Mouse (Mus musculus) ES-Bruce4 (cell line): ENCODE data around the gene Plppr3. TPM values are rescaled to one million over a fixed set of nuclear protein-coding genes. Genes with fewer than 3 reads are reported as not detected.
A peak's percentile ranks its signal among the peaks of the same experiment; 100 is the strongest.

Source experiments
- H3K27ac ChIP-seq: 2 replicates; pipeline ENCODE4 v1.5.1; 2012; ENCODE audit warnings: low read length, inconsistent platforms; ENCODE audit not compliant: insufficient read depth
- H3K27me3 ChIP-seq: 2 replicates; pipeline ENCODE4 v1.6.1; 2012; ENCODE audit warnings: mild to moderate bottlenecking, low read length, inconsistent platforms; ENCODE audit not compliant: control insufficient read depth, poor library complexity, insufficient read depth, severe bottlenecking
- H3K36me3 ChIP-seq: 2 replicates; pipeline ENCODE4 v1.6.1; 2012; ENCODE audit warnings: inconsistent platforms, mild to moderate bottlenecking, low read length, moderate library complexity; ENCODE audit not compliant: control insufficient read depth, poor library complexity, insufficient read depth, severe bottlenecking
- H3K4me1 ChIP-seq: one replicate; pipeline ENCODE4 v1.8.1; 2011; ENCODE audit warnings: low read length; ENCODE audit not compliant: control insufficient read depth, insufficient read depth
- H3K4me3 ChIP-seq: 2 replicates; pipeline ENCODE4 v1.5.1; 2011; ENCODE audit warnings: low read depth, mild to moderate bottlenecking, low read length
- H3K9ac ChIP-seq: 2 replicates; pipeline ENCODE4 v1.6.1; 2012; ENCODE audit warnings: low read depth, mild to moderate bottlenecking, inconsistent platforms; ENCODE audit not compliant: poor library complexity, severe bottlenecking
- H3K9me3 ChIP-seq: replicated peaks from 2 replicates; pipeline ENCODE4 v1.6.1; 2012; ENCODE audit warnings: mild to moderate bottlenecking, low read length, inconsistent platforms; ENCODE audit not compliant: control insufficient read depth, poor library complexity, insufficient read depth, severe bottlenecking
- CTCF ChIP-seq: IDR thresholded peaks from one replicate; pipeline ENCODE4 v1.8.1; 2011; ENCODE audit warnings: low read depth, low read length
- EP300 ChIP-seq: IDR thresholded peaks from 2 replicates; pipeline ENCODE4 v1.6.1; 2011; ENCODE audit warnings: low read depth, low read length; ENCODE audit not compliant: insufficient read depth
- POLR2A ChIP-seq: IDR thresholded peaks from one replicate; pipeline ENCODE4 v1.8.1; 2011; ENCODE audit warnings: low read length; ENCODE audit not compliant: insufficient read depth
- polyA plus RNA-seq: library from polyadenylated mRNA; stranded (reverse); fragments of >200 nt; gene quantifications from 2 replicates; pipeline ENCODE4 v1.2.4, GENCODE M21; 2011; ENCODE audit warnings: low read depth; ENCODE audit not compliant: missing spikeins, insufficient read depth, insufficient read length

Plppr3 gene
- polyA plus RNA-seq, 1 experiment = 6.4 TPM

DNA sequence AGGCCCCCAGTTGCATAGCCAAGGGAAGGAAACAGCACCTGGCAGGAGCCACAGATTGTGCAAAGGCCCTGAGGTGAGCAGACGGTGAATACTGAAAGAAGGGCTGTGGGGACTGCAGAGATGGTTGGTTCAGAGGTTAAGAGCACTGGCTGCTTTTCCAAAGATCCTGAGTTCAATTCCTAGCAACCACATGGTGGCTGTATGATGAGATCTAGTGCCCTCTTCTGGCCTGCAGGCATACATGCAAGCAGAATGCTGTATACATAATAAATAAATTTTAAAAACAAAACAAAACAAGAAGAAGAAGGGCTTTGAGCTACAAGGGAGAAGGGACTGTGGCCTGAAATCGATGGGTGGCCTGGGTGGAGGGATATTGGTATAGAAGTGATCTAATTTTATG, 57.3 kb downstream of the Plppr3 start:
- no peak overlapping the region for H3K27ac ChIP-seq
- H3K36me3 ChIP-seq = no peaks in the 10 kb centered on the region
- no peaks in the 10 kb centered on the region for H3K27me3 ChIP-seq
- no peak overlapping the region for H3K9ac ChIP-seq
- no peaks in the 10 kb centered on the region for H3K9me3 ChIP-seq
- H3K4me1 ChIP-seq = peaks cover 14% of the 10 kb centered on the region
- TF ChIP-seq CTCF (peak; percentile 9), EP300 (no peak)
- no peak overlapping the region for H3K4me3 ChIP-seq

DNA sequence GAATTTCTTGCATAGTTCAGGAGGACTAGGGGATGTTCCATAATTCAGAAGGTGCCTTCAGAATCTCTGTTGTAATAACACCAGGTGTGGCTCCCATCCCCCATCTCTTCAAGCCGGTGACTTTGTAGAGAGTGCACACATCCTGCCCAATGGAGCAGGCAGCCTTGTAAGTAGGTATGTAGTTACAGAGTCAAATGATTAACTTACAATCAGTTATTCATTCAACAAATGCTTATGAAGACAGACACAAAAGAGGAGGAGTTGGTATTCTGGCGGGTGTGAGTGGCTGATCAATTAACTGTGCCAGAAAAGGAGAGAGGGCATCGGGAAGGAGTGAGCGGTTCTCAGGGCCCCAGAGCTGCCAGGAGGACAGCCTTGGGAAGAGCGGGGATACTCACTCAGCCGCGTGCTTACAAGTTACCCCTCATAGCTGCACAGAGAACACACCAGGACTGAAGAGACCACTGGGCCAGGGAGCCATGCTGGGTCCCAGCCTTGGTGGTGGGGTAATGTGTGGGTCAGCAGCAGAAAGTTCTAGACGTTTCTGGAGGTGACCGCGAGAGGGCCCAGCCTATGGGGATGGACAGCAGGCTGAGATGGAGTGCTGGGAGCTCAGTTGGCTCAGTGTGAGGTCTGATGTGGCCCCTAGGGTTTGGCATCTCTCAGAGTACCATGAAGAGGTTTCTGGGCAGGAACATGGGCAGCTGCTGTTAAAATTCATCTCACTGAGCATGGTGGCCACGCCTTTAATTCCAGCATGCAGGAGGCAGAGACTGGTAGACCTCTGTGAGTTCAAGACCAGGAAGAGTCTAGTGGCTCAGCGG, 58.6 kb downstream of the Plppr3 start:
- Histone ChIP-seq H3K27ac (no peak overlapping the region), H3K36me3 (no peaks in the 10 kb centered on the region)

DNA sequence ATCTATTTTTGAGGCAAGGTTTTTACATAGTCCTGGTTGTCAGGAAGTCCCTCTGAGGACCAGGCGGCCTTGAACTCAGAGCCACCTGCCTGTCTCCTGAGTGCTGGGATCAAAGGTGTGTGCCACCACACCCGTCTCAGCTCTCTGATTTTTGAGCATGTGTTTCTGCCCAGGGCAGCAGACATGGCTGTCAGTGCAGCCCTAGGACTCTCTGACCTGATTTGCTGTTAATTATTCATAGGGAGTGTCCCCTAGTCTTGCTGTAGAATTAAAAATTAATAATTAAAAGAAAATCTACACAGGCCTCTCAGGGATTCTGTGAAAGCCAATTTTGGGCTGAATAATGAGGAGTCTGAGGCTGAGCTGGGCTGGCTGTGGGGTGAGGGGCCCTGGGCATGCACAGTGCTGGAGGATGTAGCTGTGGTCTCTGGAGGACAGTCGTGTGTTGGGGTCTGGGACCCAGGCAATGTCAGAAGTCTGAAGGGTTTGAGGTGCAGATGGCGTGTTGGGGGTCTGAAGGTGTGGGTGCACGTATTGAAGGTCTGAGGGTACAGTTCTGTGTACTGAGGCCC, 60.1 kb downstream of the Plppr3 start:
- Histone ChIP-seq H3K9ac (no peak overlapping the region), H3K4me1 (peaks cover 5% of the 10 kb centered on the region), H3K9me3 (no peaks in the 10 kb centered on the region), H3K27me3 (no peaks in the 10 kb centered on the region), H3K27ac (no peak overlapping the region), H3K4me3 (no peak overlapping the region), H3K36me3 (no peaks in the 10 kb centered on the region)
- TF ChIP-seq EP300 = no peak
- no peak for TF ChIP-seq POLR2A
- no peak for TF ChIP-seq CTCF

More for the DNA sequence above, 58.6 kb downstream of the Plppr3 start:
- no peak for TF ChIP-seq EP300
- no peak for TF ChIP-seq CTCF
- TF ChIP-seq POLR2A = no peak
- Histone ChIP-seq H3K9me3 (no peaks in the 10 kb centered on the region), H3K9ac (no peak overlapping the region), H3K4me3 (no peak overlapping the region), H3K4me1 (peaks cover 14% of the 10 kb centered on the region), H3K27me3 (no peaks in the 10 kb centered on the region)

DNA sequence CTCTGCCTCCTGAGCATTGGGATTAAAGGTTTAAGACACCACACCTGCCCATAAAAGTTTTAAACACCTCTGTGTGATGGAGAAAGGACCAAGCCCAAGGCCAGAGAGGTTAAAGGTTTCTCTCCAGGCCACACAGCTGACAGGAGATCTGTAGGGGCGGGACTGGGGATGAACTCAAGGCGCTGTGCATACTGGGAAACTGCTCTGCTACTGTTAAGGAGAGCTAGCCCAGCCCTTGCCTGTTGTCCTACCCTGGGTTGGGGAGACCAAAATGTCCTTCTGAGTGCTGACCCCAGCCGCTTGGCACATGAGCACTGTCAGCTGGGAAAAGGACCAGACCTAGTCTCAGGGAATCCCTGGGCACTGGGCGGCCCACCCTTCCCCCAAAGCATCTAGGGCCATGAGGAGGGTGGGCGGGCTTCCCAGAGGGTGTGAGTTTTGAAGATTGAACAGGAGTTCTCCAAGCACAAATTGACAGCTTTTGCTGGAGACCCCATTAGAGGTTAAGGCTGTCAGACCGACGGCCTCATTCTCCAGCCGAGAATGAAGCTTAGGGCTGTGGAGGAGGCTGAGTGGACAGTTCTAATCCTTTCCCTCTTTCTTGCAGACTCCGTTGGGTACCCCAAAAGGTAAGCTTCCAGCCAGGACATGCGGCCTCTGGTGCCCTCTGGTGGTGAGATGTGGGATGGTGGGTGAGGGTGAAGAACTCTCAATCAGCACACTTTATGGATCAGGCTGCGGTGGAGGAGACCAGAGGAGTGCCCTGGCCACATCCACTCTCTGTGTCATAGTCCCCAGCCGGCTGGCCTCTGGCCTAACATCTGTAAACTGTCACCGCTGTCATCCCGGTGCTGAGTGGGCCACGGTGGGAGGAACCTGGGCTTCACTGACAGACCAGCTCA, 62.4 kb downstream of the Plppr3 start:
- Histone ChIP-seq H3K36me3 (no peaks in the 10 kb centered on the region), H3K27ac (no peak overlapping the region), H3K9ac (no peak overlapping the region)

More for the DNA sequence above, 62.4 kb downstream of the Plppr3 start:
- Histone ChIP-seq H3K9me3 (no peaks in the 10 kb centered on the region), H3K4me3 (no peak overlapping the region), H3K4me1 (no peaks in the 10 kb centered on the region), H3K27me3 (no peaks in the 10 kb centered on the region)
- TF ChIP-seq CTCF (peak; percentile 97), EP300 (peak; percentile 44; the same call in 1 of the 2 replicates), POLR2A (no peak)

Other genes starting within 250 kb of the Plppr3 start
- gene Shc2, start 236.7 kb downstream of the Plppr3 start, polyA plus RNA-seq = 4.6 and 4.7 TPM in 2 replicates
- not detected in 2 replicates for gene Odf3l2, start 228.9 kb downstream of the Plppr3 start, polyA plus RNA-seq
- 1.9 and 2.6 TPM in 2 replicates for gene Madcam1, start 210.1 kb downstream of the Plppr3 start, polyA plus RNA-seq
- gene Tpgs1, start 205.3 kb downstream of the Plppr3 start, polyA plus RNA-seq = 11.3 and 14.5 TPM in 2 replicates
- 299 and 319 TPM in 2 replicates for gene Cdc34, start 192.4 kb downstream of the Plppr3 start, polyA plus RNA-seq
- 2.8 and 3.6 TPM in 2 replicates for gene Gzmm, start 185.6 kb downstream of the Plppr3 start, polyA plus RNA-seq
- 445 and 449 TPM in 2 replicates for gene Bsg, start 170.1 kb downstream of the Plppr3 start, polyA plus RNA-seq
- gene Hcn2, start 158.0 kb downstream of the Plppr3 start, polyA plus RNA-seq = 7.3 and 8.4 TPM in 2 replicates
- gene Polrmt, start 128.1 kb downstream of the Plppr3 start, polyA plus RNA-seq = 21.9 and 23.0 TPM in 2 replicates
- gene Fgf22, start 119.6 kb downstream of the Plppr3 start, polyA plus RNA-seq = 1.0 and 1.2 TPM in 2 replicates
- 49.6 and 61.5 TPM in 2 replicates for gene Rnf126, start 107.7 kb downstream of the Plppr3 start, polyA plus RNA-seq
- gene Fstl3, start 97.4 kb downstream of the Plppr3 start, polyA plus RNA-seq = 7.7 TPM in 2 replicates
- not detected in 2 replicates for gene Prss57, start 83.7 kb downstream of the Plppr3 start, polyA plus RNA-seq
- gene Palm, start 81.1 kb downstream of the Plppr3 start, polyA plus RNA-seq = 53.3 and 53.7 TPM in 2 replicates
- 4.0 and 6.4 TPM in 2 replicates for gene Misp, start 53.6 kb downstream of the Plppr3 start, polyA plus RNA-seq
- 628 and 695 TPM in 2 replicates for gene Ptbp1, start 20.2 kb downstream of the Plppr3 start, polyA plus RNA-seq
- gene Prtn3, start 158 bp downstream of the Plppr3 start, polyA plus RNA-seq = 8.7 and 13.1 TPM in 2 replicates
- not detected in 2 replicates for gene Elane, start 11.6 kb upstream of the Plppr3 start, polyA plus RNA-seq
- gene Cfd, start 16.2 kb upstream of the Plppr3 start, polyA plus RNA-seq = not detected in 2 replicates
- gene Med16, start 34.3 kb upstream of the Plppr3 start, polyA plus RNA-seq = 17.4 and 17.5 TPM in 2 replicates
- not detected in 2 replicates for gene Gm26602, start 36.2 kb upstream of the Plppr3 start, polyA plus RNA-seq
- 0.25 and 1.2 TPM in 2 replicates for gene Kiss1r, start 42.3 kb upstream of the Plppr3 start, polyA plus RNA-seq
- 49.4 and 56.5 TPM in 2 replicates for gene R3hdm4, start 46.6 kb upstream of the Plppr3 start, polyA plus RNA-seq
- gene Arid3a, start 52.4 kb upstream of the Plppr3 start, polyA plus RNA-seq = 31.1 and 36.5 TPM in 2 replicates
- gene Wdr18, start 85.5 kb upstream of the Plppr3 start, polyA plus RNA-seq = 47.6 and 55.3 TPM in 2 replicates
- not detected in 2 replicates for gene Grin3b, start 96.1 kb upstream of the Plppr3 start, polyA plus RNA-seq
- 54.6 and 61.1 TPM in 2 replicates for gene Tmem259, start 109.7 kb upstream of the Plppr3 start, polyA plus RNA-seq
- 156 and 164 TPM in 2 replicates for gene Cnn2, start 114.0 kb upstream of the Plppr3 start, polyA plus RNA-seq
- 10.6 and 11.0 TPM in 2 replicates for gene Abca7, start 121.9 kb upstream of the Plppr3 start, polyA plus RNA-seq
- gene Arhgap45, start 142.0 kb upstream of the Plppr3 start, polyA plus RNA-seq = 6.5 and 6.9 TPM in 2 replicates
- gene Polr2e, start 165.2 kb upstream of the Plppr3 start, polyA plus RNA-seq = 176 and 180 TPM in 2 replicates
- 479 and 507 TPM in 2 replicates for gene Gpx4, start 172.5 kb upstream of the Plppr3 start, polyA plus RNA-seq
- gene Sbno2, start 230.9 kb upstream of the Plppr3 start, polyA plus RNA-seq = 36.1 and 37.3 TPM in 2 replicates
- 70.3 and 91.6 TPM in 2 replicates for gene Stk11, start 241.2 kb upstream of the Plppr3 start, polyA plus RNA-seq